Mouse (Mus musculus) heart, adult 9 months (tissue): ENCODE results near the gene Kazald1.
"Not testable (repeated sequence)": the region's sequence is repeated elsewhere in the genome, so short reads cannot be mapped to it uniquely, and the experiment has no call there.

Source experiments
- DNase-seq, 2 experiments: peaks; one replicate each; pipeline ENCODE4 v3.0.0; 2022; ENCODE audit warnings: low spot score in 2 of 2

The Kazald1 gene

GRCm38 (mm10) chr19:45074580-45075322, at the start of gene Kazald1:
Gene Kazald1 (plus strand): TSS chr19:45075241.
- peak; percentile 93 to 96 for DNase-seq

DNA sequence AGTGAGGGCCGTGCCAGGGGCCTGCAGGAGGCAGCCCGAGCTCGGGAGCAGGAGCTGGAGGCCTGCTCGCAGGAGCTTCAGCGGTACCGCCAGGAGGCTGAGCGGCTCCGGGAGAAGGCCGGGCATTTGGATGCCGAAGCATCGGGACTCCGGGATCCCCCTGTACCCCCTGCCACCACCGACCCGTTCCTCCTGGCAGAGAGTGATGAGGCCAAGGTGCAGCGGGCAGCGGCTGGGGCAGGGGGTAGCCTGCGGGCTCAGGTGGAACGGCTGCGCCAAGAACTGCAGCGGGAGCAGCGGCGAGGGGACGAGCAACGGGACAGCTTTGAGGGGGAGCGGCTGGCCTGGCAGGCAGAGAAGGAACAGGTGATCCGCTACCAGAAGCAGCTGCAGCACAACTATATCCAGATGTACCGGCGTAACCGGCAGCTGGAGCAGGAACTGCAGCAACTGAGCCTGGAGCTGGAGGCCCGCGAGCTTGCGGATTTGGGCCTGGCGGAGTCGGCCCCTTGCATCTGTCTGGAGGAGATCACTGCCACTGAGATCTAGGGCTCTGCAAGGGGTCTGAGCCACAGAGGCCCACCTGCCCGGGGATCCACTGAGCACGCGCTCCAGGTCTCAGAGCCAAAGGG, 49.0 kb upstream of the Kazald1 start:
- no peak for DNase-seq

- DNase-seq, result peak in 1 of 2 experiments; percentile 41
Observed at GRCm38 (mm10) chr19:45026958-45027670, 47.9 kb upstream of the Kazald1 start.

DNA sequence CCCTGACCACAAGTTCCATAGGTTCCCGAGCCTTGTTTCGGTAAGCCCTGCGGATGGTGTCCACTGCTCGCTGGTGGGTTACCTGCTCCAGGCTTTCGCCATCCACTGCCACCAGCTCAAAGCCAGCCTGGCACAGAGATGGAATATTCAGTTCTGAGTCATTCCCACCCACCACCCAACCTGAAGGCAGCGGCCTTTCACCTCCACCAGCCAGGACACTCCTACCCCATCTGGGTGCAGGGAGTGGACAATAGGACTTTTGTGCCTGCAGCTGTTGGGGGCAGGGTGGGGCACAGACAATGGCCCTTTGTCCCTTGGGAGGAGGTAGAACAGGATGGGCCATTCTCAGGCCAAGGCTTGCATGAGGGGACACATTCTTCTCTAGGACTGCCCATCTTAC, 47.2 kb upstream of the Kazald1 start:
- peak in 1 of 2 experiments; percentile 39 for DNase-seq

DNA sequence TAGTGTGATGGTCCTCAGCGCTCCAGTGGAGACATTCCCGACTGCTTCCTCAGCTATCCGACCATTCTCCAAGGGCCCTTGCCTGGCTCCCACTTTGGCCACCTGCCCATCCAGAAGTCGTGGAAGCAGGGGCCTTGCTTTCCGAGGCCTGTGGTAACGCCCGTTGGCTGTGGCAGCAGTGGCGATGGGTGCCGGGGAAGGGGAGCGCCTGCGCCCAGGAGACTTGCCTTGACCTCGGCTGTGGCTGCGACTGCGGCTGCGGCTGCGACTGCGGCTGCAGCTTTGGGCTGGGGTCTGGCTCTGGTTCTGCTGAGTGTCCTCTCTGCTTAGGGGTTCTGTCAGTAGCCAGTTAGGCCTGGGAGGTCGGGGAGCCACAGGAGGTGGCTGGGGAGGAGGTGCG, 46.3 kb upstream of the Kazald1 start:
- no peak for DNase-seq

GRCm38 (mm10) chr19:45029571-45029970, 45.5 kb upstream of the Kazald1 start:
- no peak for DNase-seq

GRCm38 (mm10) chr19:45030111-45030510, 44.9 kb upstream of the Kazald1 start:
- DNase-seq, result no peak

- DNase-seq, result peak; percentile 69 to 79
Observed at GRCm38 (mm10) chr19:45030746-45031693, 44.0 kb upstream of the Kazald1 start.

DNA sequence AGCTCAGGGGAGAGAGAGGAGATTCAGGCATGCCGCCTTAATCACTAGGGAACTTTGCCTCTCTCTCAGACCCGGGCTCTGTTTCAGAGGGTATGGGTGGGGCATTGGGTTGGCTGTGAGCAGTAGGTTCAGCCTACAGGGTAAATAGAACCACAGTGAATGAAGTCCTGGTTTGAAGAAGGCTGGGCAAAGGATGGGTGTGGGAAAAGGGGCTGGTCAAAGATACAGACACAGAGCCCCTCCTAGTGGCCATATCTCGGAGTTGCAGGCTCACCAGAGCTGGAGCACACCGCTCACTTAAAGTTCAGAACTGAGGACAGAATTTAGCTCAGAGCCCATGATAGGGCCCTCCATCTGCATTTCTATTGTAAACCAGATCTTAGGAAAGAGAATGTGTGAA, 43.3 kb upstream of the Kazald1 start:
- peak in 1 of 2 experiments; percentile 81 for DNase-seq

- no peak for DNase-seq
Observed at GRCm38 (mm10) chr19:45032570-45033332, 42.3 kb upstream of the Kazald1 start.

DNA sequence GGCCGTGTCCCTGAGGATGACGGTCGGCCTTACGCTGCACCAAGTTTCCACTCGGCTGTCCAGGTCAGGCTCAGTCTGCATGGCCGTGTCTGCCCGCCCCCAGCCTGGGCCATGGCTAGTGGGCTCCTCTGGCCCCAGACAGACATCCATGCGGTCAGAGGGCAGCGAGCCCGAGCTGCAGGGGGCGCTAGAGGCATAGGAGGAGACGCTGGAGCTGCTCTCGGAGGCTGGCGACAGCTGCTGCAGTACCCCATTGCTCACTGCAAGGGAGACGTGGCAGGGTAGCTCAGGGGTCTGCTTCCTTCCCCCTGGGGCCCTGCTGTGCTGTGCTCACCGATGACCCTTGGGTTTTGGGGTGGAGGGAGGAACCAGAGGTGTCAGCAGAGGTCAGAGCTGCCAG, 38.2 kb upstream of the Kazald1 start:
- no peak for DNase-seq

GRCm38 (mm10) chr19:45038198-45038597, 36.8 kb upstream of the Kazald1 start:
- DNase-seq, result not testable (repeated sequence)

DNA sequence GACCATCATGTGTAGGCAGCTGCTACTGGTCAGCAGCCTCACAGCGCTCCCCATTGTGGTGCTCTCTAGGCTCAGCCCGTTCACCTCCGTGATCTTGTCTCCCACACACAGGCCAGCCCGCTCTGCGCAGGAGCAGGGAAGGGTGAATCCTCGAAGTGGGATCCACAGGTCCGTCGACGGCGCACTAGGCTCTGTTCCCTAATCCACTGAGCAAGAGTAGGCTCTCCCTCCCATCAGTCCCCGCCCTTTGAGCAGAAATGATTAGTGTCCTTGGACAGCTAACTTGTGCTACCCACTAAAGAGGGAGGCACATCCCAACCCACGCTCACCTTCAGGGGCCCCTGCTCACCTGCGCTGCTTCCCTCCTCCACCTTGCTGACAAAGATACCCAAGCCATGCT, 34.8 kb upstream of the Kazald1 start:
- no peak for DNase-seq

GRCm38 (mm10) chr19:45044389-45044927, 30.6 kb upstream of the Kazald1 start:
- DNase-seq, result no peak

DNA sequence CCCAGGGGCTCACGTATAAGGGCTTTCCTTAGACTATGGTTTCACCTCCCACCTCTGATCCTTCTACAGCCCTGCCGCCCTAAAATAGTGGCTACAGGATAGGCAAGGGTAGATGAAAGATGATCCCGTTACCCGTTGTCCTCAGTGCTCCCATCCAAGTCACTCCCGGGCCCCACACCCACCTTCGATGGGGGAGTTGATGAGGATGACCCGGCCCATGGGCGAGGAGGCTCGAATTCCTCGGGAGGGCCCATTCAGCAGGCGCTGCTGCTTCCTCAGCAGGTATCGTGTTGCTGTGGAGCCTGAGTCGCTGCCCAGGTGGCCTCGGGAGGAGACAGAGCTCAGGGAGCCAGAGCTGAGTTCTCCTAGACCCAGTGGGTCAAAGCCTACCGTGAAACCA, 29.8 kb upstream of the Kazald1 start:
- no peak for DNase-seq

DNA sequence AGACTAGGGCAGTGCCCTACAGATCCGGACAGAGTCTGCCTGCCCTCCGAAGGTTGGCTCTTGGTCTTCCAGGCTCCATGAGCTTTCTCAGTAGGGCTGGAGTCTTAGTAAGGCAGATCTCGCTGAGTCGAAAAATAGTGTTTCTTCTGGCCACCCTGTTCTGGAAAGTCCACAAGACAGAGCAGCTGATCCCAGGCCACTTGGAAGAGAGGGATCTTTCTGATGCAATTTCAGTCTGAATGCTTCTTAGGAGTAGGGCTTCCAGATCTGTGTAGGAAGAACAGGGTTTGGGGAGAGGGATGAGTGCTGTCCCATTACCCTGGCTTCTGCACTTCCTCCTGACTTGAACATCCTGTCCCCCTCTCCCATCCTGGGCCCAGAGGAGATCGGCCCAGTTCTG, 29.4 kb upstream of the Kazald1 start, which contains the start of gene Pdzd7:
Gene Pdzd7 (minus strand): TSS at position 67 of the 400 bp plus-strand sequence.
- no peak for DNase-seq

DNA sequence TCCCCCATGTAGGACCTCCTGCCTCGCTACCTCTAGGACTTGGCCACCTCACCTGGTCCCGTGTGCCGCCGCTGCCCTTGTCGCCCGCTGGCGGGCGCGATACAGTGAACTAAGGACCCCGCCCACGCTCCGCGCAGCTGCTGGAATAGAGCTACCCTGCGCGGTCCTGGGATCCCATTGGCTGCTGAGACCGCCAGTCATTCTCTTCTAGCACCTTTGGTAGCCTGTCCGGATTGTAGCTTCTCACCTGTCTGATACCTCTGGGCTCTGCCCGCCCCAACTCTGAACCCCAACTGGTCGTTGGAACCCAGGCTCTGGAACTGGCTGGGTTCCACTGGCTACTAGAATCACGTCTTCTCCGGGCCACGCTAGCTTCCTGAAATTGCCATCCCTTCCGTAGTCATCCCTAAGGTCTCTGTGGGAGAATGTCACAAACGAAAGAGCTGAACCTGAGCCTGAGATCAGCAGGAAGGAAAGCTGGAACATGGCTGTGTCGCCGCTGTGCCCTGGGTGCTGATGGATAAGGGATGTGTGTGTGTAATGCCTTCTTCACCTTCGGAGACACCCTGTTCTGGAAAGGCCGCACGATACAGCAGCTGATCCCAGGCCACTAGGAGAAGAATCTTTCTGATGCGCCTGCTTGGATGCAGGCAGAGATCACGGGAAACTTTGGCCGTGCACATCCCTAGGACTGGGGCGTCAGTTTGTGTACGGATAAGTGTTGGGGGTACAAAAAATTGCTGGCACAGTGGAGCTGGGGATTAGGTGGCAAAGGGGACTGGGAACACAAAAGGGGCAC, 28.3 kb upstream of the Kazald1 start:
- DNase-seq, result peak; percentile 81

DNA sequence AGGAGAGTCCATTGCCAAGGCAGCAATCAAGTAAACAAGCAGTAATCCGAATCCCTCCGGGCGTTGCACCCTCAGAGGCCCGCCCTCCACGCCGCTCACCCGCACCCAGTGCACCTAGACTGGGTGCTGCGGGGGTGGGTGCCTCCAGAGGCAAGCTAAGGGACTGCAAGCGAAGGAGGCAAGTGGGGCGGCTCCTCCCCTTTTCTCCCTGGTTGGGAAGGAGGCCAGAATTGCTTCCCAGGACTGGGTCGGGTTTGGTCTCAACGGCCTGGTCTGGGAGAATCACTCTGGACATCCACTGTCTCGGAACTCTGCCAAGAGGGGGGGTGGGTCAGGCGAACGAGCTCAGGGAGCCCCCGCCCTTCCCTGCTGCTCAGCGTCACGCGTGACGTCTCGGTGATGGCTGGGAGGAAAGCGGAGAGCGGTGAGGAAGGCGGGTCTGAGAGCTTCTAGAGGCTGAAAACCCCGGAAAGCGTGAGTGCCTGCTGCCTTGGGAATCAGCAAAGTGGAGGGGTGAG, 27.6 kb upstream of the Kazald1 start, which contains the start of gene Sfxn3:
Gene Sfxn3 (plus strand): TSS at position 87 of the 518 bp plus-strand sequence.
- peak; percentile 97 for DNase-seq
